Mouse (Mus musculus) E14TG2a.4 (cell line): ENCODE data around the gene Lhpp.

Source experiments
- CTCF ChIP-seq: conservative IDR thresholded peaks from 2 replicates; pipeline ENCODE4 v1.5.1; 2014; ENCODE audit warnings: low read length
- NANOG ChIP-seq: IDR thresholded peaks from 2 replicates; pipeline ENCODE4 v1.6.1; 2014; ENCODE audit warnings: borderline replicate concordance, low read length, mixed read lengths

- no peak for TF ChIP-seq CTCF
- TF ChIP-seq NANOG = no peak
These were observed 77.5 kb downstream of the Lhpp start for GRCm38 (mm10) chr7:132687897-132688296.
